Mouse (Mus musculus) common myeloid progenitor, adult 5-6 weeks (primary cell): ENCODE data around the gene Prpf8. TPM values are rescaled to one million over a fixed set of nuclear protein-coding genes. Genes with fewer than 3 reads are reported as not detected.
"Not testable (repeated sequence)": the region's sequence is repeated elsewhere in the genome, so short reads cannot be mapped to it uniquely, and the experiment has no call there.

ENCODE experiments used
- ATAC-seq: replicated peaks from 2 replicates; pipeline ENCODE4 v1.8.0; 2016; ENCODE audit warnings: low read depth, mild to moderate bottlenecking, moderate TSS enrichment, inconsistent platforms; ENCODE audit not compliant: poor library complexity, severe bottlenecking
- total RNA-seq: library from RNA; stranded (forward); fragments of 200-1000, 187-1606 nt; gene quantifications from 2 replicates; pipeline ENCODE4 v1.2.3, GENCODE M21; 2017

Prpf8 gene
- 130 and 156 TPM in 2 replicates for total RNA-seq

- ATAC-seq: peak; percentile 100
Measured at GRCm38 (mm10) chr11:75486601-75487285, at the start of gene Prpf8. TSS of gene Prpf8 (plus strand) at chr11:75486816.

DNA sequence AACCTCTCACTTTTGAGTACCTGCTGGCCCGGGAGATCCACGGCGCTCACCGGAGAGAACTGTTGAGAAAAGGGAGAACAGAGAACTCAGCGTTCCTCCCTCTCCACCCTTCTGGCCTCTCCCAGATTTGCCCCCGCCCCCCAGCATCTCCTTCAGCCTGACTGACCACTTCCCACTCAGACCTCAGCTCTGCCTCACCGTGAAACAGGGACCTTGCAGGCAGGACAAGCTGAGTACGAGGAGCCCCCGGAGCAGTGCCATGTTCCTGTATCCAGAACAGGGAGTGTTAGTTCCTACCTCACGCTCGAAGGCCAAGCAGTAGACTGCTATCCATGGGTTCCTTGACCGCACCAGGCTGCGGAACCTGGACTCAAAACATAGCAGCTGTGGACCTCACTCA lies 48.4 kb upstream of the Prpf8 start:
- ATAC-seq: no peak

DNA sequence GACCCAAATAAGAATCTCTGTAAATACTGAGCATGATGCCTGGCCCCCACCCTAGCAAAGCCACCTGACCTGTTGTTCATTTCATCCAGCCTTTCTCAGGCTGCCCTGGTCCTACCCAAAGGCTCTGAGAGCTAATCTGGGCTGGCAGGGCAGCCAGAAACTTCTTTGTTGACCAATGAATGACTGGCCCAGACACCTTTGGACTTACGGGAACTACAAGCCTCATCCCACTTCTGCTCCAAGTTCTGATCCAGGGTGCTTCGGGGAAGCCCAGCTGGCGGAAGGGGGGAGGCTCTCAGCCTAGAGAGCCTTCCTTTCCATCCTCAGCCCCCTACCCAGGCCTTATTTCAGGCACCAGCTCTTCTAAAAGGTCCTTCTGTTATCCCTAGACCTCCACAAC lies 47.8 kb upstream of the Prpf8 start:
- ATAC-seq: no peak

DNA sequence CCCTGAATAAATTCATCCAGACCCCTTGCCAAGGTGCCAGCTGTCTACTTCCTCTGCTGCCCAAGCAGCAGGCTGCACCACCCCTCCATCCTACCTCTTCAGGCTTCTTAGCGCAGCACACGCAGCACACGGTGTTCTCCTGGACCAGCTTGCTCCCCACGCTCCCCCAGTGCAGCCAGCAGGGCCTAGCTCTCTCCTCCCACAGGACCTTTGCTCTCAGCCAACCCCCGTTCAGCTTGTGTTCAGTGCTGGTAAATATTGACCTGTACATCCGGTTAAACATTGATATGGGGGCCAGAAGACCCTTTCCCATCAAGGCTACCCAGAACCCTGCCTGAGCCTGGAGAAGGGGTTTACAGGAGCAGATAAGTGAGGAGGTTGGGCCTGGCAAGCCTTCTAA lies 47.3 kb upstream of the Prpf8 start, which contains the start of gene Serpinf2:
Gene Serpinf2 (minus strand): TSS at position 229 of the 400 bp plus-strand sequence.
- no peak for ATAC-seq

DNA sequence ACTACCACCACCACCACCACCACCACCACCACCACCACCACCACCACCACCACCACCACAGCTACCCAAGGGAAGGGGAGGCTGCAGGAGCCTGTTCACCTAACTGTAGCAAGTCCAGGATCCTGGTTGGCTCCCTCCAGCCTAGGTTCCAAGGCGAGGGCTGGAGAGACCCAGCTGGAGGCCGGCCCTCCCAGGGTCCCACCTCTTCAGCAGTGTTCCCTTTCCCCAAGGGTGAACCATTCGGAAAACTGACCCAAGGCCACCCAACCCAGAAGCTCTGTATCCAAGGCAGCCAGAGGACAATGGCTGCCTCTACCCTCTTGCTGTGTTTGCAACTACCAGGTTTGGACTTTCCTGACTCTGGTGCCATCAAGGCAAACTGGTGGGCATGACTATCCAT lies 46.7 kb upstream of the Prpf8 start:
- ATAC-seq: no peak

- ATAC-seq: no peak
Measured at GRCm38 (mm10) chr11:75441034-75441433, 45.6 kb upstream of the Prpf8 start.

DNA sequence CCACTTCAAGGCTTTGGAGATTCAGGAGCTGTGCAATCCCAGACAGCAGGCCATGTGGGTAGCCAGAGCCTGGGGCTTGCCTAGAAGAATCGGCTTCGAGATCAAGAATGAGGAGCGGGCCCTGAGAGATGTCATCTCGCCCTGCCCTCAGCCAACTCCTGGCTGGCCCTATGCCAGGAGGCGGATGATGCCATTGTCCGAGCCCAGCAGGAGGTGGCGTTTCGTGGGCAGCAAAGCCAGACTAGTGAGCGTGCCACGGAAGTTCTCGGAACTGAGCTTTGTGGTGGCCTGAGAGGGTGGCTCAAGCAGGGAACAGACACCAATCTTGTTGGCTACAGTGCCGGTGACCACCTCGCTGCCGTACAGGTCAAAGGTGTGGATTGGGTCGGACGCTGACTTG lies 45.0 kb upstream of the Prpf8 start:
- ATAC-seq: no peak

GRCm38 (mm10) chr11:75443711-75444110 lies 42.9 kb upstream of the Prpf8 start:
- no peak for ATAC-seq

DNA sequence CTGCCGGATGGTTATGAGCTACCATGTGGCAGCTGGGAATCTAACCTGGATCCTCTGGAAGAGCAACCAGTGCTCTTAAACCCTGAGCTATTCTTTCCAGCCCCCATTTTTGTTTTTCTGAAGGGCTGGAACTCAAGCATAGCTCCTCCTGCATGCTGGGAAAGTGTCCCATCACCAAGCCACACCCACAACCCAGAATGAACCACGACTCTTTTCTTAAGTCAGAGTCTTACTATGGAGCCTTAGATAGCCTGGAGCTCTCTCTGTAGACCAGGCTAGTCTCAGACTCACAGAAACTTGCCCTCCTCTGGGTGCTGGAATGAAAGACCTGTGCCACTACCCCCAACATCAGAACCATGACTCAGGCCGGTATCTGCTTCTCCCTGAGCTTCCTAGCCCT lies 38.0 kb upstream of the Prpf8 start:
- ATAC-seq: no peak

DNA sequence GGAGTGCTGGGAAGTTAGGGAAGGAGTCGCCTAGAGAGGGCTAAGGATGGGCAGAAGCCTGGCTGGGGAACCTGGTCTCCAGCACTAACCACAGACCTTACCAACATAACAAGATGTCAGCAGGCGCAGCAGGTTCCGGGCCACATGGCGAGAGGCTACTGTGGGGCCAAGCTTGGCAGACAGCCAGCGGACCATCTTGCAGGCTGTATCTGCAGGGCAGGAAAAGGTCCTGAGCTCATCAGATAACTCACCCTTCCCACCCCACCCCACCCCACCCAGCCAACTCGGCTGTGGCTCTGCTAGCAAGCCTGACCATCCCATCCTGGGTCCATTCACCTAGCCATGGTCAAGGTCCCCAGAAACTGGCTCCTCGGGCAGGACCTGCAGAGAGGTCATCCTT lies 36.9 kb upstream of the Prpf8 start:
- ATAC-seq: peak; percentile 13; the same call in 1 of the 2 replicates

DNA sequence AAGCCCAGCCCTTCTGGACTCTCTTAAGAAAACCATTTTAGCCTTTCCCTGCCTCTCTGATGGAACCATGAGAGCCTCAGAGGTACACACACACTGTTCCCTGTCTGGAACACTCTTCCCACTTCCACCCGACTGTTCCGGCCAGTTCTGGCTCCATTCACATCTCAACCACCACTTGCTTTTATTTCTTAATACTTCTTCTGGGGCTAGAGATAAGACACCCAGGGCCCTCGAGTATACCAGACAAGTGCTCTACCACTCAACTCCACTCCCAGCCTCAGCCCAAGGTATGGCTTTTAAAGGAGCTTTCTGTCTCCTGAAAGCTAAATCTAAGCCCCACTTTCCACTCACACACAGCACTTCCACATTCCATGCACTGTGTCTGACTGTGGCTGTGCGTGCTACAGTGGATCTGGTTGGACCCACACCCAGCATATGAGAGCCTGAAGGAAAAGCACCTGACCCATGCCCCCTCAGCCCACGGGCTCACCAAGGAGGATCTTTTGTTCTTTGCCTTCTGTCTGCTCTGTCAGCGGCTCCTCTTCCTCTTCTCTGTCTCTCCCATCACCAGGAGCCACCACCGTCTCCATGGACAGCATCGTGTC lies 36.2 kb upstream of the Prpf8 start:
- ATAC-seq: no peak; the same call in 1 of the 2 replicates

DNA sequence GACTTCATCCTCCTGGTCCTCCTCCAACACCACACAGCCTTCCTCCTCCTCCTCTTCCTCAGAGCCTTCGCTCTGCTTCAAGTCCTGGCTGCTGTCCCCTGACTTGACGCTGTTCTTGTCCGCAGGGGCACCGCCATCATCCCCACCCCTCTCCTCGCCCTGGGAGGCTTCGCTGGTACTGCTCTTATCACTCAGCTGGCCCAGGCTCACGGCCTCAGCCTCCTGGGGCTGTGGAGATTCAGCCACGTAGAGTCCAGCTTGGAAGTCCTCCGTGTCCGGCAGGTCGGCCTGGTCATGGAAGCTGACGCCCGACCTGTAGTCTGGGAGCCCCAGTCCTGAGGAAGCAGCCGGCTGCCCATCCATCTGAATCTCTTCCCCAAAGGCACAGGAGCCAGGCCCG lies 35.7 kb upstream of the Prpf8 start:
- ATAC-seq: no peak

- no peak for ATAC-seq
Measured at GRCm38 (mm10) chr11:75452081-75452480, 34.5 kb upstream of the Prpf8 start.

- ATAC-seq: no peak
Measured at GRCm38 (mm10) chr11:75452812-75453557, 33.6 kb upstream of the Prpf8 start.

- ATAC-seq: peak; percentile 77
Measured at GRCm38 (mm10) chr11:75453991-75454930, 32.4 kb upstream of the Prpf8 start, which contains the start of gene Wdr81. TSS of gene Wdr81 (minus strand) at chr11:75454717.

- ATAC-seq: no peak; the same call in 1 of the 2 replicates
Measured at GRCm38 (mm10) chr11:75455041-75455736, 31.4 kb upstream of the Prpf8 start.

- ATAC-seq: not testable (repeated sequence)
Measured at GRCm38 (mm10) chr11:75455971-75456370, 30.6 kb upstream of the Prpf8 start.

- ATAC-seq: no peak
Measured at GRCm38 (mm10) chr11:75456440-75456871, 30.2 kb upstream of the Prpf8 start.

- no peak for ATAC-seq
Measured at GRCm38 (mm10) chr11:75458169-75458568, 28.4 kb upstream of the Prpf8 start.
